Mouse (Mus musculus) liver, embryonic 14.5 days (tissue): Measurements from ENCODE around the gene Lrrc61.

Source experiments
- CTCF ChIP-seq: IDR thresholded peaks from 2 replicates; pipeline ENCODE4 v1.5.1; 2016; ENCODE audit warnings: antibody characterized with exemption, low read depth, control low read depth
- EP300 ChIP-seq: IDR thresholded peaks from 2 replicates; pipeline ENCODE4 v1.6.1; 2016; ENCODE audit warnings: antibody characterized with exemption, low read depth

GRCm38 (mm10) chr6:48565693-48566310 is 11.2 kb downstream of the Lrrc61 start:
- no peak for TF ChIP-seq CTCF
- TF ChIP-seq EP300: no peak
